Mouse (Mus musculus) regulatory T cell (primary cell): ENCODE results near the gene Sema5a.

Experiments used
- in situ Hi-C: fragments of 300-600 bp; cut with MboI, MseI; formaldehyde crosslinking; loops from one replicate; pipeline ENCODE4 v1.15.1; 2025; ENCODE audit warnings: high pct_unique_total_duplicates

The Sema5a gene

GRCm38 (mm10) chr15:32433833-32434155, 189.2 kb downstream of the Sema5a start:
- in situ Hi-C loops = no loop called here

GRCm38 (mm10) chr15:32434274-32434673, 189.7 kb downstream of the Sema5a start:
- in situ Hi-C loops = no loop called here

GRCm38 (mm10) chr15:32437654-32438053, 193.0 kb downstream of the Sema5a start:
- in situ Hi-C loops = no loop called here

GRCm38 (mm10) chr15:32442745-32443144, 198.1 kb downstream of the Sema5a start:
- in situ Hi-C loops = no loop called here

GRCm38 (mm10) chr15:32447558-32448349, 203.1 kb downstream of the Sema5a start:
- in situ Hi-C loops = no loop called here

DNA sequence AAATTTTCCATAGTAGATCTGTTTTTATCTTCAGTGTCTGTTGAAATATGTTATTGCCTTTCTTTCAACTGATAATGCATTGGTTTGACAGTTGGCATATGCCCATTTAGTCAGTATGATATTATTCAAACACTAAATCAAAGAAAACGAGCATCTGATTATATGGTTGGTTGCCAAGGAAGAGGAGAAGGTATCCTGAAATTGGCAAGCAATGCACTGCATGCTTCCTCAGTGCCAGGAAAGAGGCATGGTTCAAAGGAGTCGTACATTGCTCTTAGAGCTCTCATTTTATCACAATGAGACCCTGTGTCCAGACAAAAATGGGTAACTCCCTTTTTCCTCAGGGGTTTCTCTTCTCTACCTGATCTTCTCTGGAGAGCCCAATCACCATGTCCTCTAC, 214.4 kb downstream of the Sema5a start:
- in situ Hi-C loops = no loop called here

DNA sequence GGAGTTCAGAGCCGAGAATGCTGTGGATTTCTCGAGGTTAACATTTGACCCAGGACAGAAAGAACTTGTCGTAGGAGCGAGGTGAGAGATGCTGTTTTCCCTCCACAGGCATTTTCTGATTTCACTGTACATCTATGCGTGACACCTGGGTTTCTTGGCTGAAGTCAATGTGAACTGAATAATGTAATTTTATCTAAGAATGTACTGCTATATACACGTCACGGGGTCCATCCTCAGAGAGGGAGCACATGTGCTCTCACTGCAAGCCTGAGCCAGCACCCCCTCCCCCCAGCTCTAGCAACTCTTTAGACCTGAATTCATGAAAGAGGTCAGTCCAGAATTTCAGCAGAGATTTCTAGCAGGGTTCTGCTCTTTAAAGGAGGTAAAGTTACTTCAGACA, 215.6 kb downstream of the Sema5a start:
- in situ Hi-C loops = no loop called here

DNA sequence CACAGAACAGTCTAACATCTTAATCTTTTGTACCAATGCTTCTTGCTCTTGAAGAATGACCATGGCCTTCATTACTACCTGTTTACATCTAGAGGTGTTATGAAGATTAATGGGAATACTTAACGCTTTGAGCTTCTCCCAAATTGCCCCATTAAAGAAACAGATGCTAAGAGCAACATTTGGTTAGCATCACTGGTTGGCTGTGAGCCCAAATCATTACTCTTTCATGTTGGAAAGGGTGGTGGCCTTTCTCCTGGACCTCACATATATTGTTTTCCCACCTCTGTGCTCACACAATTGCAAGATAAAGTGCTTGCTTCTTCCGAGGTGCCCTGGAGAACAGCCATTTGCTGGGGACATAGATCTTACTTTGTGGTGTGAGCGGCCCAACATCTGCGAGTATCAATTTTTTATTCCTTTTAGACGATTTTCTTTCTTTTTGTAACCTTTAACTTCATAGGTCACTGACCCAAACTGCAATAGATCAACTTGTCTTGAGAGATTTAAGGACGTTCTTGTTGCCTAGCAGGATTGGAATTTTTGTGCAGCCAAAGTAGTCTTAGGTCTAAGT, 227.0 kb downstream of the Sema5a start:
- in situ Hi-C loops = no loop called here

GRCm38 (mm10) chr15:32480747-32481146, 236.1 kb downstream of the Sema5a start:
- in situ Hi-C loops = no loop called here

DNA sequence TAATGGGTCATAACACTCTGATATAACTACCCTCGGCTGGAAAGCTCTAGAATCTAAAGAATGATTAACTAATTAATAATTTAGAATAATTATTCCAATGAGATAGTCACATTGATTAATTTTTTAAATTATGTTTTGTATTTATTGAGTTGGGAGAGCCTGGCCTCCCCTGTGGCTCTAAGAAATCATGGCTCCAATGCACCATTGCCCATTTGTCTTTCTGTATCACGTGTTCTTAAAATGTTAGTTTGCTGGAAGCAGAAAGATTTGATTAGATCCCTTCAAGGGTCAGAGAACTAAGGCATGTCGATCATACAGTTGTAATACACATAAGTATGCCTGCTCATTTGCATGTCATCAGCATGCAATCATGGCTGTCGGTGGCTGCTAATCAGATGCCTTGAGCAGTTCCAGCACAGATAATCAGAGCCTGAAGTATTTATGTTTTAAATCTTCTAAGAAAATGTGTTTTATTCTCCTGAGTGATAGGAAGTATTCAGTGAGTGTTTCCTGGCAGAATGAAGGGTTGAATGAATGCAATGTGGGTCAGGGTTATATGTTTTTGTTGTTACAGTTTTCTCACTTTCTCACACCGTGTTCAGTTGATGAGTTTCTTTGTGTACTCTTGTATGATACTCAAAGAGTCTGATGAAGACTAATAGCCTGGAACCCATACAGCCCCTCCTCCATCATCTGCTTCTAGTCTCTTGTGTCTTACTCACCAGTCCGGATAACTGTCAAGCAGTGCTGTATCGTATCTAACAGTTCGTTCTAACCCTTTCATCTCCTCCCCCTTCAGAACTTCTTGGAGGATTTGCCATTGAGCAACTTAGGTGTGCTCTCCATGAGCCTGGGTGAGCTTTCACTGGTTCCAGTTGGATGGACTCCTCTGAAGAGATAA, 240.7 kb downstream of the Sema5a start:
- in situ Hi-C loops = no loop called here

- in situ Hi-C loops = no loop called here
Measured at GRCm38 (mm10) chr15:32487968-32488367, 243.4 kb downstream of the Sema5a start.

DNA sequence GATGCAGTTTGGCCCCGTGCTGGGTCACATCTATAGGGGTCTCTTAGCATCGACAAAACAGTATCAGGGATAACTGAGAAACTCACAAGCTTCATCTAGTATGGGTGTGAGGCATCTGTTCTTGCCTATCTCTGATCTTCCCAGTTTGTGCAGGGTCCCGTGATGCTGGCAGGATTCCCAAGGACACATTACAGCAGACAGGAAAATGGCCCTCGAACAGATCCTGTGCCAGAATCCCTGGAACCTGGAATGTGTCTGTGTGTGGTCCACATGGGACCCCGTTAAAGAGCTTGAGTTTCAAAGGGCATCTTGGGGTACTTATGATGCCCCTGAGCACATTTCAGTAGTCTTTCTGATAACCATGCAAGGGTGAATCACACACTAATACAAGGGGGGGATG, 249.6 kb downstream of the Sema5a start:
- in situ Hi-C loops = no loop called here

GRCm38 (mm10) chr15:32494899-32495298, 250.3 kb downstream of the Sema5a start:
- in situ Hi-C loops = no loop called here

DNA sequence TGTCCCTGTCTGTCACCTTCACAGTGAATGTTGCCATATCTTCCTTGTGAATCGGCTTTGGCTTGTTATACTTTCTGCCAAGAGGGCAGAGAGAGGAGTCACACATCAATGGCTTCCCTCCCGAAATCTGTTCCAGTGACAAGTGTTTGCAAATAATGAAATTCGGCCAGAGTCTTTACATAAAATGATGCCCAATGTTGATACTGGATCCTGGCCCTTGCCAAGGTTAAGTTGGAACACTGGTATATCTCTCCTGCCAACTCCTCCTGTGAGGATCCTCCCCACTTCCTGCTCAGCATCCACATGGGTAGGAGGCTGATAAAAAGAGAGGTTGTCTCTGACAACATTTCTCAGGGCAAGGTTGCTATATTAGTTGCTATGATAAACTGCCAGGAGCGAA, 252.3 kb downstream of the Sema5a start:
- in situ Hi-C loops = no loop called here

GRCm38 (mm10) chr15:32505941-32506340, 261.3 kb downstream of the Sema5a start:
- in situ Hi-C loops = no loop called here

DNA sequence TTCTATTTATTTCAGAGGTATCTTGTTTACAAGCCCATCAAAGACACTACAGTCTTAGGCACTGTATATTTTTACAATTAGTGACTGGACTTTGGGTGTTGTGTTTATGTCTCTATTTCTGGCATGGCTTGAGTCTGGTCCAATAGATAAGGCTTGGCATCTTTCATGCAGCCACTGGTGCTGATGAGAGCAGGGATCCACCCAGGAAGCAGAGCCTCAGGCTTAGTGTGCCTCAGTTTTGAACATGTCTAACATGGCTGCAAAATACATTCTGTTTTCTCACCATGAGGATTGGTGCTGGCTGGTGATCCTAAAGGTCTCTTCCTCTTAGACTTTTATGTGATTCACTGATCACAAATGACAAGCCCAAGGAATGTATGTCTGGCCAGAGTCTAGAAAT, 263.7 kb downstream of the Sema5a start:
- in situ Hi-C loops = no loop called here

GRCm38 (mm10) chr15:32514877-32515276, 270.3 kb downstream of the Sema5a start:
- in situ Hi-C loops = no loop called here

GRCm38 (mm10) chr15:32517954-32518353, 273.3 kb downstream of the Sema5a start:
- in situ Hi-C loops = no loop called here

GRCm38 (mm10) chr15:32532539-32532938, 287.9 kb downstream of the Sema5a start:
- in situ Hi-C loops = no loop called here

GRCm38 (mm10) chr15:32533541-32534080, 289.0 kb downstream of the Sema5a start:
- in situ Hi-C loops = no loop called here

DNA sequence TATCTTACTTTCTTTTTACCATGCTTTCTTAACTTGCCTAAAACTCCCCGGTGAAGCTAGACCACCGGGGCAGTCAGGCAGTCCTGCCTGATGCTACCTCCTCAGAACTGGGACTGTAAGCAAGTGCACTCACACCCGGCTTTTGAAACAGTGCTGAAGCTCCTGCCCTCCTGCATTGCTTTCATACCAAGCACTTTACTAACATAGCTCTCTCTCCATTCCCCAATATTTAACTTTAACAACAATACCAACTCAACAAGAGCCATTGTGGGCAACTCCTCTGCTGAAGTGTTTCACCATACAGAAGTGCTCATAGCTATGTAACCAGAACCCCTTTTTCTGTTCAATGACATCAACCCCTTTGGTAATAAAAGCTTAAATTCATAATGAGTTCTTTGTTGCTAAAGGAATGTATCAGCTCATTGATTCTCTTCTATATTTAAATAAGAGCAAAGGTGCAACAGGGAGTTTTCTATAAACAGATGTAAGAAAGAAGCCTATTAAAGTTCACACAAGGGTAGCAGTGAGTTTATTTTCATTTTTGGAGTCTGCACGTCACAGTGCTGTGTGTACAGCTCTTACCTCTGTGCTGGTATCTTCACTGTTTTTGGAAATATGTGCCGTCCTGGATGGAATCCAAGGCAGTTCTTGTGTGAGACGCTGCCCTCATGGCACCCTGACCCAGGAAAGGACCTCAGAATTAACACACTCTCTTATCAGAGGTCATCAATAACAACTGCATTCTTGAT, 292.3 kb downstream of the Sema5a start:
- in situ Hi-C loops = no loop called here

- in situ Hi-C loops = no loop called here
Measured at GRCm38 (mm10) chr15:32537504-32537792, 292.8 kb downstream of the Sema5a start.
